23 mouse cellular contexts compared by ENCODE assay signal in genomic region chr14:21602166-21602565, GRCm38 (mm10).
DNase-seq lines count a peak whose midpoint lies in the region; ATAC-seq lines count a peak whose summit lies in the region.
"Had no signal": no experiment of that assay in that cellular context is flagged by ENCODE, and none has a peak within 500 bp of the region (broad histone marks: within the 10 kb centered on the region; RNA-seq: fewer than 3 reads in every experiment).

No protein-coding gene starts in this region.

- peak; percentile 21 for DNase-seq in forebrain, embryonic 14.5 days (ENCODE audit: low spot score)
- peak; percentile 43 for DNase-seq in urinary bladder, postnatal 14 days (ENCODE audit: low spot score)
- DNase-seq in urinary bladder, postnatal 25 days (ENCODE audit: low spot score): no peak
- peak; percentile 22 for DNase-seq in large intestine, adult 2 months (ENCODE audit: low read depth, low spot score)
- no peak for DNase-seq in thymus, postnatal 36 days
- DNase-seq in midbrain, embryonic 14.5 days: no peak
- DNase-seq: adrenal gland, adult 8-10 months; cerebellum, adult 11 months; gastrocnemius, postnatal 36 days; heart, postnatal 10 days; kidney, postnatal 4 days; lung, adult 18-20 months; right cerebral cortex, postnatal 4 days; thymus, postnatal 14 days had no signal

- H3K4me1 ChIP-seq in forebrain, embryonic 14.5 days (ENCODE audit: control insufficient read depth, insufficient read depth, low read length): peaks cover 23% of the 10 kb centered on the region
- H3K4me1 ChIP-seq in forebrain, embryonic 15.5 days: peaks cover 37% of the 10 kb centered on the region
- H3K4me1 ChIP-seq in midbrain, embryonic 14.5 days (ENCODE audit: control insufficient read depth, insufficient read depth, low read length): peaks cover 15% of the 10 kb centered on the region
- peaks cover 18% of the 10 kb centered on the region for H3K4me1 ChIP-seq in kidney, embryonic 14.5 days (ENCODE audit: control insufficient read depth, insufficient read depth, low read length)

- H3K27me3 ChIP-seq in forebrain, embryonic 14.5 days (replicated peaks; ENCODE audit: control insufficient read depth, insufficient read depth, low read length): no peaks in the 10 kb centered on the region
- no peaks in the 10 kb centered on the region for H3K27me3 ChIP-seq in forebrain, embryonic 15.5 days
- H3K27me3 ChIP-seq in midbrain, embryonic 14.5 days (ENCODE audit: control insufficient read depth, insufficient read depth, low read length): no peaks in the 10 kb centered on the region
- no peaks in the 10 kb centered on the region for H3K27me3 ChIP-seq in kidney, embryonic 14.5 days (ENCODE audit: control insufficient read depth, insufficient read depth, low read length)
- H3K27me3 ChIP-seq: embryonic facial prominence, embryonic 13.5 days; hindbrain, embryonic 13.5 days; intestine, embryonic 15.5 days; kidney, embryonic 15.5 days had no signal

- no peak overlapping the region for H3K4me2 ChIP-seq in forebrain, embryonic 14.5 days (ENCODE audit: low read length)
- H3K4me2 ChIP-seq in forebrain, embryonic 15.5 days (replicated peaks): no peak overlapping the region
- H3K4me2 ChIP-seq in midbrain, embryonic 14.5 days (ENCODE audit: low read length): no peak overlapping the region
- no peak overlapping the region for H3K4me2 ChIP-seq in kidney, embryonic 14.5 days (replicated peaks; ENCODE audit: low read depth, low read length)
- H3K4me2 ChIP-seq: embryonic facial prominence, embryonic 13.5 days; heart, embryonic 11.5 days; hindbrain, embryonic 13.5 days; intestine, embryonic 15.5 days; kidney, embryonic 15.5 days had no signal

- no peak overlapping the region for H3K27ac ChIP-seq in forebrain, embryonic 14.5 days (ENCODE audit: low read depth, low read length)
- H3K27ac ChIP-seq in forebrain, embryonic 15.5 days (replicated peaks): no peak overlapping the region
- H3K27ac ChIP-seq in midbrain, embryonic 14.5 days (replicated peaks; ENCODE audit: low read depth, low read length): no peak overlapping the region
- no peak overlapping the region for H3K27ac ChIP-seq in kidney, embryonic 14.5 days (ENCODE audit: low read depth, low read length)
- H3K27ac ChIP-seq: embryonic facial prominence, embryonic 13.5 days; hindbrain, embryonic 13.5 days; intestine, embryonic 15.5 days; kidney, embryonic 15.5 days; macrophage; midbrain, embryonic 10.5 days had no signal

- ATAC-seq in forebrain, embryonic 14.5 days: no peak
- no peak for ATAC-seq in forebrain, embryonic 15.5 days (replicated peaks)
- no peak for ATAC-seq in midbrain, embryonic 14.5 days (ENCODE audit: low FRiP score, low TSS enrichment)
- ATAC-seq in kidney, embryonic 14.5 days (ENCODE audit: low FRiP score, low TSS enrichment): no peak
- ATAC-seq: intestine, embryonic 15.5 days had no signal

- H3K4me3 ChIP-seq in forebrain, embryonic 14.5 days (ENCODE audit: low read depth, low read length): no peak overlapping the region
- no peak overlapping the region for H3K4me3 ChIP-seq in forebrain, embryonic 15.5 days
- H3K4me3 ChIP-seq in midbrain, embryonic 14.5 days (replicated peaks; ENCODE audit: low read depth, low read length): no peak overlapping the region
- H3K4me3 ChIP-seq in kidney, embryonic 14.5 days (ENCODE audit: low read length): no peak overlapping the region
- H3K4me3 ChIP-seq: embryonic facial prominence, embryonic 13.5 days; hindbrain, embryonic 13.5 days; intestine, embryonic 15.5 days; kidney, embryonic 15.5 days; midbrain, embryonic 10.5 days had no signal

- H3K9ac ChIP-seq in forebrain, embryonic 14.5 days (ENCODE audit: low read length): no peak overlapping the region
- H3K9ac ChIP-seq in forebrain, embryonic 15.5 days (replicated peaks): no peak overlapping the region
- H3K9ac ChIP-seq in midbrain, embryonic 14.5 days (replicated peaks; ENCODE audit: low read length): no peak overlapping the region
- no peak overlapping the region for H3K9ac ChIP-seq in kidney, embryonic 14.5 days (ENCODE audit: low read depth, low read length)
- H3K9ac ChIP-seq: embryonic facial prominence, embryonic 13.5 days; hindbrain, embryonic 13.5 days; intestine, embryonic 15.5 days; kidney, embryonic 15.5 days had no signal

- no peaks in the 10 kb centered on the region for H3K9me3 ChIP-seq in forebrain, embryonic 14.5 days (replicated peaks; ENCODE audit: control insufficient read depth, low read length)
- H3K9me3 ChIP-seq in forebrain, embryonic 15.5 days: no peaks in the 10 kb centered on the region
- no peaks in the 10 kb centered on the region for H3K9me3 ChIP-seq in midbrain, embryonic 14.5 days (ENCODE audit: control insufficient read depth, low read length)
- no peaks in the 10 kb centered on the region for H3K9me3 ChIP-seq in kidney, embryonic 14.5 days (ENCODE audit: control insufficient read depth, low read length)
- H3K9me3 ChIP-seq: embryonic facial prominence, embryonic 13.5 days; hindbrain, embryonic 13.5 days; intestine, embryonic 15.5 days; kidney, embryonic 15.5 days; midbrain, embryonic 10.5 days had no signal

- no peaks in the 10 kb centered on the region for H3K36me3 ChIP-seq in forebrain, embryonic 14.5 days (ENCODE audit: control insufficient read depth, insufficient read depth, low read length)
- H3K36me3 ChIP-seq in forebrain, embryonic 15.5 days: no peaks in the 10 kb centered on the region
- H3K36me3 ChIP-seq in midbrain, embryonic 14.5 days (ENCODE audit: control insufficient read depth, insufficient read depth, low read length): no peaks in the 10 kb centered on the region
- H3K36me3 ChIP-seq in kidney, embryonic 14.5 days (ENCODE audit: control insufficient read depth, insufficient read depth, low read length): no peaks in the 10 kb centered on the region
- H3K36me3 ChIP-seq: embryonic facial prominence, embryonic 13.5 days; hindbrain, embryonic 13.5 days; intestine, embryonic 15.5 days had no signal

- WGBS in forebrain, embryonic 14.5 days: 76% methylated on average over 12 of the region's 12 CpGs
- 79% methylated on average over 12 of the region's 12 CpGs for WGBS in forebrain, embryonic 15.5 days
- WGBS in large intestine, adult 2 months: 49% methylated on average over 12 of the region's 12 CpGs
- WGBS in midbrain, embryonic 14.5 days: 87% methylated on average over 12 of the region's 12 CpGs
- 81% methylated on average over 12 of the region's 12 CpGs for WGBS in kidney, embryonic 14.5 days

Comparison
In these comparisons a context has a peak if more than half of its experiments do, and no peak if none do; other contexts are left out.
1. DNase-seq: peak in forebrain, embryonic 14.5 days (single experiment), urinary bladder, postnatal 14 days (single experiment) and large intestine, adult 2 months (single experiment); none in urinary bladder, postnatal 25 days (single experiment), thymus, postnatal 36 days (0 of 2) and midbrain, embryonic 14.5 days (single experiment).